Mouse (Mus musculus): ENCODE measurements at regions not wholly inside any gene's neighbourhood (a gene's known extent, or its start where the extent isn't known, plus 50 kb on each side); places are given as distances from the start of the nearest gene placed in this dataset.
"Not testable (repeated sequence)": the region's sequence is repeated elsewhere in the genome, so short reads cannot be mapped to it uniquely, and the experiment has no call there.

DNA sequence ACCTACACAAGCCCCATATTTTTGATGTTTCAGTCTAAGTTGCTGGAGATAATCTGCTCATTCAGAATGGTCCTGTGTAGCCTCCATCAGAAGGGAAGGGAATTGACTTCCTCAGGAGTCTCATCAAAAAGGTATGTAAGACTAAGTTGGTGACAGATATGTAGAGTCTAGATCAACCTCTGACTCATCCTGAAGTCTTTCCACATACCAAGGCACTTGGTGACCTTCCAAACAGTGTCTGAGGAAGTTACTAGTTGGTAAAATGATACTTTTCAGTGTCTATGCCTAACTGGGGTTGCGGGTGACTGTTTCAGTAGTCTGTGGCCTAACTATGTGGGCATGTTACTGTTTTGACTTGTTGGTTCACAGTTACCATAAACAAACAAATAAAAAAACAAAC lies 133.0 kb upstream of the Plcb4 start:
- no peak for DNase-seq

DNA sequence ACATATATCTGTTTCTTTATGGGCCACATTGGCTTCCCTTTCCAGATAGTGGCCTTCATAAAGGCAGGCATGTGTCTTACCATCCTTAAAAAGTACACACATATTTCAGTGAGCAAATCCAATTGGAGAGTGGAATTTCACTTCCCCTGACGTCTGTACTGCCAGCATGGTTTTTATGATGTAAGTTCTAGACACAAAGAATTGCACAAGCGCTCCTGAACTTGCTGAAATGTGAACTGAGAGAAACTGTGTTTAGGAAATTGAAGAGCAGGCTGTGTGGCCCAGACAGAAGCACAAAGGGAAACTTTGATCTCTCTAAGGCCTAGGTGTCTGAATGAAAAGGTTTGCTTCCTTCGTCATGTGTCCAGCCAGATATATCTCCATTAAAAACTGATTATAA lies 129.2 kb upstream of the Plcb4 start:
- DNase-seq, result no peak

DNA sequence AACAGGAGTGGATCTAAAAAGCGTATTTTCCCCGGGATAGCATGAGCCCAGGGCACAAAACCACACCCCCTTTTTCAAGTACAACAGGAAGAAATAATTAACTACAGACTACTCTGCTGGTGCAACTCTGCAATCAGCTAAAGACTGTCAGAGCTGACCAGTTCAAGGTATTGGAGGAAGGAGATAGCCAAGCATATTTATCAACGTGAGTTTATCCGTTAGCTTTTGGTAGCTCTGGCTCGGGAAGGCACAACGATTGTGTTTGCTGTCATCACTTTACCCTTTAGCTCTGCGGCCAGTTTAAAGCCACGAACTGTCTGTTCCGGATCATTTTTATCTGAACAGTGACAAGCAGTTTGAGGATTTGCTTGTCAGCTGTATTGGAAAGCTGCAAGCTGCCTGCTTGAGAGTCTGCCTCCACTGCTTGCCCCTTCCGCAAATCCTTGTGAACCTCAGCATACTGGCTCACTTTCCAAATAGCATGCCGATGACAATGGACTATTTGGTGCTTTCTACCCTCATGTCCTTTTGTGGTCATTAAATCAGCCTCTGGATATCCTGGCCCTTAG lies 122.4 kb upstream of the Plcb4 start:
- peak in 1 of 2 experiments; percentile 7 for DNase-seq

DNA sequence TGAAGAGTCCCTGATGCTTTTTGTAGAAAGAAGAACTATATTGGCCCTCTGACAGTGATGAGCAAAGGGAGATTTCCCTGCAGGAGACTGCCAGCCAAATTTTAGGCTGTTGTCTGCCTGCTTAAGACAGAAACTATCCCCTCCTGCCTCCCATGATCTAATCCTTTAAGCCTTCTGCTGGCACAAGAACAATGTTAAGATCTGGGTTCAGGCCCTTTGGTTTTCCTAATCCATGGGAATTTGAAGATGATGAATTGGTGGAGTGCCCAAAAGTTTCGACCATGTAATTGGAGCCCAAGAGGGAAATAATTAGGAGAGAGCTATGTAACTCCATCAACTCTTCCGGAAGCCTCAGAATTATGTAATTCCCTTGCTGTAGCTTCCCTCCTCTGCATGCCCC lies 120.8 kb upstream of the Plcb4 start:
- DNase-seq, result peak in 1 of 2 experiments; percentile 10

DNA sequence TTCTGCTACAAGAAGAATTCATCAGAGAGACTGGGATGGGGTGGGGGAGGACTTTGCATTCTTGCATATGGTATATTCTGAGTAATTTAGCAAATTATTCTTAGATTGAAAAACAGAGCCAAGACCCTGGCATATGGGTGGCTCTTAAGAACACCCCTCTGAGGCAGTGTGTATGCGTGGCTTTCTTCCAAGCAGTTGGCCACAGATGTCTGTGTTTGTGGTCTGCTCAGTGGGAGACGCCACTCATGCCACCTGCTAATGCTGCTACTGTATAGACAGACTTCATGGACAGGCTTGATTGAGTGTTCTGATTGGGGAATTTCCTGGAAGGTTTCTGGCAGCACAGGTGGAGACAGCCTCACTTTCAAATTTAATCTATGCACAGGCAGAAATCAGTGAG lies 117.8 kb upstream of the Plcb4 start:
- DNase-seq, result no peak

DNA sequence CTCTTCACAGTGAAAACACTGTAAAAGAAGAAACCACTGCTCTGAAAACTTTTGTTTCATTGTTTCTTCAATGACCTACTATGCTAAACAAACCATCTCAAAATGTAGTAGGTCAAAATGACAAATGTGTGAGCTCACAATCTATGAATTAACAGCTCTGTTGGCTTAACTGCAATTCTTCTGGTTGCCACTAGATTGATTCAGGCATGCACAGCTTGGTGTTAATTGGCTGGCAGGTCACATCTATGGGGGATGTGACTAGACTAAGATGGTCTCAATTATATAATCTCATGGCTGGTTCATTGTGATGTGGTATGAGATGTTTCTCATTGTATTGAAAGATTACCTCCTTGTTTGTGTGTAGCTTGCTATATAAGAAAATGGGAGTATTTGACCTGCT lies 116.9 kb upstream of the Plcb4 start:
- no peak for DNase-seq

DNA sequence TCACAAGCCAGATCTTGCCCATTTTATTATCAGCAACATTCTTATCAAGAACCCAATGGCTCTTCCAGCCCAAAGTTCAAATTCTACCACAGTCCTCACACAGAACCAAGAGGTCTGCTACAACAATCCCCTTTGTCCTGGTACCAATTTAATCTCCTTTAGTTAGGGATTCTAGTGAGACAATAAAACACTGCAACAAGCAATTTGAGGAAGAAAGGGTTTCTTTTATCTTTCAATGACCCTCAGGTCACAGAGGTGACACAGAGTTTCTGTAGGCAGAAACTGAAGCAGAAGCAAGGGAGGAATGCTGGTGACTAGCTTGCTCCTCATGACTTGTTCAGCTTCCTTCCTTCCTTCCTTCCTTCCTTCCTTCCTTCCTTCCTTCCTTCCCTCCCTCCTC lies 113.9 kb upstream of the Plcb4 start:
- DNase-seq, result no peak

DNA sequence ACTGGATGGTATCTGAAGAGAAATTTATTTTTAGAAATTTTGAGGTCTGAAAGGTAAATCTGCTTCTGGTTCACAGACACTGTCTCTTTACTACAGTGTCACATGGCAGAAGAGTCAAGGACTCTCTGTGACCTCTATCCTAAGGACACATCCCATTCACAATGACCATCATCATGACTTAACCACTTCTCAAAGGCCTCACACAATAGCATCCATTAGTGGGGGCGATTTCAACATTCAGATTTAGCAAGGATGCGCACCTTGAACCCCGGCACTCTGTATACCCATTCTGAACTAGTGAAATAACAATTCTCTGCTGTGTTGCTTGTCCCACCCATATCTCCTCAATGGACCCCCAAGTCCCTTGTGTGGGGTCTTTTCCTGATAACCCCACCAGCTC lies 110.8 kb upstream of the Plcb4 start:
- DNase-seq, result no peak

DNA sequence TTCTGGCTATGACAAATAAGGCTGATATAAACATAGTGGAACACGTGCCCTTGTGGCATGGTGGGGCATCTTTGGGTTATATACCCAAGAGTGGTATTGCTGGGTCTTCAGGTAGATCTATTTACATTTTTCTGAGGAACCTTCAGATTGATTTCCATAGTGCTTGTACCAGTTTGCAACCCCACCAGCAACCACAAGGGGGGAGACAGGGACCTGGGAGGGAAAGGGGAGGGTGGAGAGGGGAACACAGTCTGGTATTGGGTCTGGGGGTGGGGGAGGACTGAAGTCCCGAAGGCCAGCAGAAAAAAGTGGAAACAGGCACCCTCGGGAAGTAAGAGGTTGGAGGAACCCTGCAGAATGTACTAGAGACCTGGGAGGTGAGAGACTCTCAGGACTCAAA lies 105.8 kb upstream of the Plcb4 start:
- no peak for DNase-seq

DNA sequence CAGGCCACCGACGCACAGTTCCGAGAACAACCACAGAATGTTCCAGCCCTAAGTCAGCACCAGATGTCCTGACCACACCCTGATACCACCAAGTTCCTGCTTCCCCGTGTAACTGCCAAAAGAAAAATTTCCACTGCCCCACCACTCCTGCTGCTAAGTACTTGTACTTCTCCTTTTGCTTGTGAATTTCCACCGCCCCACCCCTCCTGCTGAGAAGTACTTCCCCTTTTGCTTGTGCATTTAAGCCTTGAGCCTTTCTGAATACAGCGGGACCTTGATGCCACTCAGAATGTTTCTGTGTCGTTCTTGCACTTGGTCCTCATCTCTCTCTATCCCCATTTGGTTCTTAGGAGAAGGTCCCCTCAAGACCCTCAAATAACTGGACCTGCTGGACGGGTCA lies 100.8 kb upstream of the Plcb4 start:
- DNase-seq, result not testable (repeated sequence)

DNA sequence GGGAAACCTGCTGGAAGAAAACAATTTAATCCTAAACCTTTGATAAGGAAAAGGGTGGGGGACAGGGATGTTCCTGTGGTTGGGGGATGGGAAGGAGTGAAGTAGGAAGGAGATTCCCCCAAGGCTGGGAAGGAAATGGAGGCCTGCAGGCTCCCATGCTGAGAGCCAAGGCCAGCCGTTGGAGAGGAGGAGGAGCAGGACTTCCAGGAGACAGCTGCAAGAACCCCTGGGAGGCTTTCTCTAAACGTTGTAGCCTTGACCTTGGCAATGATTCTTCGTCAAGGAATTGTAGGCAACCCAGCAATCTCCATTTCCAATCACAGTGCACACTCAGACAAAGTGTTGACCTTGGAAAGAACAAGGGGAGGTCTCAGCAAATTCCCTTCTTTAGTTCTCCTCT lies 99.5 kb upstream of the Plcb4 start:
- DNase-seq, result no peak

DNA sequence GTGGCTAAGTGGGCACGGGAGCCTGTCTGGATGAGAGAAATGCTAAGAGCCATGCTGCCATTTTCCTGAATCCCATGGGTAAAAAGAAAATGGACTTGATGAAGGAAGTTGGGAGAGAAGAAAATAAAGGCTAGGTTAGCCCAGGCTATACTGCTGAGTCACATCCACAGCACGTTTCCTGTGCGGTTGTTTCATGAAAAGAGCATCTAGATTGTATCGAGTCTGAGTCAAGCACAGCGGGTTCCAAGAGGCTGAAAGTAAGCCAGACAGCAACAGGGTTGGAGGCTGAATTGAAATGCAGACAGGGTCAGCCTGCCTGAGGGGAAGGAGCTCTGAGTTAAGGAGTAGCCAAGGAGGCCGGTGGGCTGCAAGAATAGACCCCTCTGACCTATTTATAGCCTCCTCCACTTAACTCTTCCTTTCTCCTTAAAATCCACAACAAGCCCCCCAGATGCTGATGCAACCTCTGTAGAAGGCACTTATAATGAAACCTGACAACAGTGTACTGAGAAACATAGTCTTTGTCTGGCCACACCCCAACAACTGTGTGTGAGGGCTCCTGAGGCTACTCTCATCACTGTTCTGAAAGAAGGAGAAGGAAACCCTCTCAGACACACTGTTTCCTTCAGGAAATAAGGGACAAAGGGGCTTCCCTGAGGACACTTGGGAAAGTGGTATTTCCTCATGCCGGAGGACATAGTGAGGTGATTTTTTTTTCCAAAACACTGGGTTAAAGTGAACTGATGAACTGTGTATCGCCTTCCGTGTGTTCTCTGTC lies 98.7 kb upstream of the Plcb4 start:
- DNase-seq, result peak in 1 of 2 experiments; percentile 31

DNA sequence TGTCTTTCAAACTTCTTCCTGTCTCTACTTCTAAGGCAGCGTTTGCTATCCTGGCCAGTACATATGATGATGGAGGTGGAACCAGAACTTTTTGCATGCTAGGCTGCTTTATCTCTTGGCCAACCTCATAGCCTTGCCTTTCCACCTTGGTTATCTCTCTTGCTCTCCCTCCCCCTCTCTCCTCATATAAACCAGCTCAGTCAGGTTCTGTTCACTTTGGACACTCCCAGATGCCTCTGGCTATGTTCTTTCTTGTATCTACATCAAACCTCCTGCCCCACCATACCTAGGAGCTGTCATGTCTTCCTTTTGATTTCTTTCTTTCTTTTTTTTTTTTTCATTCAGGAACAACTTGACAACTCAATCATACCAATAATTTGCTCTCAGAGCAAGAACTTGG lies 98.0 kb upstream of the Plcb4 start:
- DNase-seq, result no peak

DNA sequence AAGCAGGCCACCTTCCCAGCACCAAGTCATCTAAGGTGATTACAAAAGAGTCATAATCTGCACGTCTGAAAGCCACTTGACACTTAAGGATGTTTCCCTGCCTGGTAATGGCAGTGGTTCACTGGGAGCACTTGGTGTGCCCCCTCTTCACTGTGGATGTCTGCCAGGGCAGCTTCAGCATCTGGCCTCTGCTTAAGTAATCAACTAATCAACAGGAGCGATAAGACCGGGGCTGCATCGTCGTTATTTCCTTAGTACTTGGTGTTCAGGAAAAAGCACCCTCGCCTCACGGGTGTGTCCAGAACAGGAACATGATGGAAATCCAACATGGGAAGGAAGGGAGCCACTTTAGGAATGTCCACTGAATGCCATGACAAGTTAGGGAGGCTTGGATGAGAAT lies 97.1 kb upstream of the Plcb4 start:
- peak; percentile 78 to 86 for DNase-seq

DNA sequence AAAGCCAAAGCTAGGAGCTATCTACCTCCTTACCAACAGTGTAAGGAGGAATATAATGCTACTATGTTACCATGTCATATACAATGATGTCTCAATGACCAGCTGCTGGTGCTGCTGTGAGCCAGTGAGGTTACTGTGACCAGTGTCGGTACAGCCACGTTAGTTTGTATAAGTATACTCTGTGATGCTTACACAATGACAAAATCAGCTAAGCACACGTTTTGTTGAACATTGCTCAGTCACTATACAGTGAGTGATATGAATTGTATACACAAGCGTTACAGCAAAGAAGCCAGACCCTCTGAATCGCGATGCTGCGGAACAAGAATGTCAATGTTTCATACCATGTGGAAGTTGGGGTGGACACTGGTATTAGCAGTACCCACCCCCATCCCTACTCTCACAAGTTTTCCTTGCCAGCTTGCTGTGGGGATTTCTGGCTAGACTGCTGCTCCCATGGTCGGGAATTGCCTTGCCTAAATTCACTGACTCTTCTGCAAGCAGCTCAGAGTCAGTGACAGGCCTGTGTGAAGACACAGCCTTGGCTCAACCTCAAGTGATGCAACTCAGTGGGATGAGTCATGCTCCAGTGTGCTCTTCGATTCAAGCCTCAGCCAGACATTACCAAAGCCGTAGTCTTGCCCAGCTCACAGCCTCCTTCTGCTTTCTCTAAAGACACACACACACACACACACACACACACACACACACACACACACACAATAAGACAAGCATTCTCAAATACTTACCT lies 96.5 kb upstream of the Plcb4 start:
- DNase-seq, result peak; percentile 81 to 86

DNA sequence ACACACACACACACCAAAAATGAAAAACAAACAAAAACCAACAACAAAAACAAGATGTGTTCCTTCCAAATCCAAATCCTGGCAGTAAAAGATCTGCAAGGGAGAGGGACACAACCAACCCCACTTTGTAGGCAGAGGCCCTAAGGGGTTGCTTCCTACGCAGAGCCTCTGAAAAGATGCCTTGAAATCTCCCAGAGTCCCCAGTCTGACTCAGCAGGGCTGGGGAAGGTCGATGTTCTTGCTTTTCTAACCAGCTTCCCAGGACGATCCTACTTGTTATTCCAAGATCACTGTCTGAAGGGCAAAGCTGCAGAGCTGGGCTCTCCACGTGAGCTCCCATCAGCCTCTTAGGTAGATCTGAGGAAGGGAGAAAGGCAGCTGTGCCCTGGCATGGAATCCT lies 94.6 kb upstream of the Plcb4 start:
- no peak for DNase-seq

DNA sequence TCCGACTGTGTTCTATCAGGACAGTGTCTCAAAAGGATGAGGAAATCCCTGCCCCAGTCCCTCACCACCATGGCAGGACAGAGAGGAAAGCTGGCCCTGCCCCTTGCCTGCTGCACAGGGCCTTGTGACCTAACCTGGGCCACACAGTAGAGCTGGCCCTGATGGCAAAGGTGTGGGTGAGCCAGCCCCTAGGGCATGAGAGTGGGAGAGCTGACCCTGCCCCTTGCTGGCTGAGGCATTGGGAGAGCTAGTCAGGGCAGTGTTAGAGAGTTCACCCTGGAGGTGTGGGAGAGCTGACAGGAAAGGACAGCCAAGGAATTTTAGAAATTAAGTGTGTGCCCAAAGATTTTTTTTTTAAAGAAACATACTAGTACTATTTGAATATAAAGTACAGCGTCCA lies 90.5 kb upstream of the Plcb4 start:
- no peak for DNase-seq

DNA sequence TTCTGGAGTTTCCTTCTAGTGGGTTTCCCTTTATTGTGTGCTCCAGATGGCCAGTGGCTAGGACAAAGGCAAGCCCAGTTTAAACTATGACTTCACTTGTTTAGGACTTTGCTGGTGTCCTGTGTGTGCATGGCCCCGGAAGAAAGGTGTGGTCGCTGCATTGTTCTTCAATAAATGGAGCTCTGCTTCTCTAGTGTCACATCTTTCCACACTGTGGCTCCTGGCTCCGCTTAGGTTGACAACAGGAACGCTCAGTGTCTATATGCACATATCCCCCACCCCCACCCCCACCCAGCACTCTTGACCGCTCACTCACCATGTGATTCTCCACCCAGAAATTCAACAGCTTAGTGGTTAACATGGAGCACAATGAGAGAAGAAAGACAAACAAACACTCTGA lies 87.2 kb upstream of the Plcb4 start:
- DNase-seq, result peak; percentile 58 to 73

DNA sequence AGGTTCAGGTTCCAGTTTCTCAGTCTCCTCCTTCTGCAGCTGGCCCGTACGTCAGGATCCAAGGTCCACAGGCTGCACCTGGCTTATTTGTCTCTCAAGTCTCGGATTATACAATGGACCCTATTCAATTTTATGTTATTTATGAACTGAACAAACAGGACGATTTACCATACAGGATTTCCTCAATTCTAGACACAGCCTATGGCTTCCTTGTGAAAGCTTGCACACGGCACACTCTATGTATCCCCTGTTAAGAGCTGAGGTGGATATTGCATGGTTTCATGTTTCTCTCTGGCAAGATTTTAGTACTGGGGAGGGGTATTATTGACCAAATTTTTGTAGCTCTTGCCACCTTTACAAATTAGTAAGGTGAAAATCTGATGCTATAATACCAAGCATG lies 81.6 kb upstream of the Plcb4 start:
- DNase-seq, result no peak

DNA sequence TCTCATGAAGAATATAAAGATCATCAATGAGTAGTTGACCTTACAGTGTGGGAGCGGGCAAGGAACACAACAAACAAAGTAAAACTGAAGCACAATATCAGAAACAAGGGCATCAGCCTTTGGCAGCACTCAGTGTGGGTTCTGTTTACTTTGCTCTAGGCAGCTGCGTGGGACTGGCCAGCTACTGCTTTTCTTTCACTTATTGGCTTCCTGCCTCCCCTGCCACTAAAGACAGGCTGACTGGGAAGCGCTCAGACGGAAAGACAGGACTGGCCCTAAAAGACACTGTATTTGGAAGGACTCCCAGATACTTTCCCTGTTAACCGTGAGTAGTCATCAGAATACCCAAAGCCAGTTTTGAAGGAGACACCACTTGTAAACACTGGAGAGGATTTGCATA lies 80.7 kb upstream of the Plcb4 start:
- peak; percentile 39 to 55 for DNase-seq

DNA sequence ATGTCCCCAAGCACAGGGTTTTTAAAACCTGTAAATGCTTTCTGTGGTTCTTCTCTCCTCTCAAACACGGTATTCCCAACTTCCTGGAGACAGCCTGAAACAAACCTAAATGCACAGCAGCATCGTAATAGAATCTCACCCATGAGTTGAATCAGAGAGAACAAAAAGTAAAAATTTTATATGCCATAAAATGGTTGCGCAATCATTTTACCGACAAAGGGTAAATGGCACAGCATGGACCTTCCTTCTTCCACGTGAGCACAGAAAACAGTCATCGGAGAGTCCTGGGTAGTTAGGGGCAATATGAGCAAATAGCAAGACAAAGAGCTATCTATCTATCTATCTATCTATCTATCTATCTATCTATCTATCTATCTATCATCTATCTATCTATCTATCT lies 79.3 kb upstream of the Plcb4 start:
- DNase-seq, result no peak

DNA sequence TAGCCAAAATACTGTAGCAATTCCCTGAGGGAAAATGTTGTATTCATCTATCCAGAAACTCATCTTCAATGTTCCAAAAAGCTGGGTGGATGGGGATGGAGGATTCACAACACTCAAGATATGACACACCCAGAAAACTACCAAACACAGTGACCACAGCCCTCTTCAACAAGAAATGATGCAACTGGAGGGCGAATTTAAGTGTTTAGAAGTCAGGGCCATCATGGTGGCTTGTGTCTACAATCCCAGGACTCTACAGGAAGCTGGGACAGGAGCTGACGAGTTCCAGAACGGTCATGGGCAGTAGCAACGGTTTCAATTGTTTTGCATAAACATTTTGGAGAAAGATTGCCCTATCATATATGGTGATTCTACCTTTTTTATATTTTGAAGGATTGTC lies 78.8 kb upstream of the Plcb4 start:
- DNase-seq, result no peak

DNA sequence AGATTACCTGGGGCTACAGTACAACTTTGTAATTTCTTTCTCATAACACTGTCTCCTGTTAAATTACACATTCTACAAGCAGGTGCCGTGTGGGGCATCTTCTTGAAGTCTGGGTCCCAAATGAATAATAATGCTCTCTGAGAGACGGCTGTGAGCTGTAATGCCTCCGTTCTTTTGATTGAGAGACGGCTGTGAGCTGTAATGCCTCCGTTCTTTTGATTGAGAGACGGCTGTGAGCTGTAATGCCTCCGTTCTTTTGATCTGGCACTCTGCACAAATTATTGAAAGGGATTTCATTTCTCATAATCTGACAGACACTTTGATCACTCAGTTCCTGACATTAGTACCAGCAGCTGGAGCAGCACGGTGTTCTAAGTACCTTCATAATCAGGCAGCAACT lies 76.5 kb upstream of the Plcb4 start:
- DNase-seq, result no peak

DNA sequence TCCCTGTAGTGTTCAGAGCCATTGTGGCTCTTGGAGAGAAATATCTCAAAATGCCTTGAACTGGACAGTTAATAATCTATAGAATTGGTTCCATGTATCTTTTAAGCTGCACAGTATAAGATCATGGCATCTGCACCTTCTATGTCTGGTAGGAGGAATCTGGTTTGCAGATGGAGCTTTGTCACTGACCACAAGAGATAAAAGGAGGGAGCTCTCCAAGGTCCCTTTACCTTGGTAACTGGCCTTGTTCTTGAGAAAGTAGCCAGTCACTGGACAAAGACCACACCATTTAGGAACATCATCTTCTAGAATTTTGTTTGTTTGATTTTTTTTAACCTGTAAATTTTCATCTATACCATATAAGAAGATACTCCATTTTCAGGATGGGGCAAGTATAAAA lies 52.5 kb upstream of the Plcb4 start:
- DNase-seq, result no peak

All from lung, adult 18-20 months (tissue).